Mouse (Mus musculus): ENCODE measurements at regions not wholly inside any gene's neighbourhood (a gene's known extent, or its start where the extent isn't known, plus 50 kb on each side); places are given as distances from the start of the nearest gene placed in this dataset.

DNA sequence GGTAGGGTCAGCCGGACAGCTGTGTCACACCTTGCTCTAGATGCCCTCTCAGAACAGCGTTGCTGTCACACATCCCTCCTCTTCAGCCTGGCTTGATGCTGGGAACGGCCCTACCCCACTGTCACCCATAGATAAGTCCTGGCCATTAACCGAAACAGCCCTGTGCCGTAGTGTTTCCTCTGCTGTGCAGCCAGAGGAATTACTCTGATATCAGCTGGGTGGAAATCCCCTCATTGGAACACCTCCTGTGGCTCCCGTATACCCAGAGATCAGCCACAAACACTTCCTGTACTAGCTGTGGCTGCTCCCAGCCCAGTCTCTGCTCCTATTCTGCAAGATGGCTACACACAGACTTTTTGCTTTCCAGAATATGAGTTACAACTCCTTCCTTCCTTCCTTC lies 334.5 kb upstream of the Tbx3 start:
- TF ChIP-seq CTCF (IDR thresholded peaks at IDR 0.05; ENCODE audit: extremely low read depth, insufficient read depth, low read length) = no peak
- TF ChIP-seq POLR2A (IDR thresholded peaks at IDR 0.05; ENCODE audit: extremely low read depth, insufficient read depth, low read length) = no peak
